Mouse (Mus musculus) sigmoid colon, adult 10 weeks (tissue): ENCODE data around the gene Bmp3. TPM values are rescaled to one million over a fixed set of nuclear protein-coding genes. Genes with fewer than 3 reads are reported as not detected.

Source experiments
- polyA plus RNA-seq: library from polyadenylated mRNA; stranded (reverse); fragments of 350-450 nt; fragmentation: Illumina TruSeq; extraction: RNeasy Lipid Tissue Mini Kit (QIAGEN cat#74804); gene quantifications from one replicate; pipeline ENCODE4 v1.2.3, GENCODE M21; 2014; ENCODE audit warnings: low read depth, low replicate concordance

The Bmp3 gene
- 43.0 TPM for polyA plus RNA-seq

DNA sequence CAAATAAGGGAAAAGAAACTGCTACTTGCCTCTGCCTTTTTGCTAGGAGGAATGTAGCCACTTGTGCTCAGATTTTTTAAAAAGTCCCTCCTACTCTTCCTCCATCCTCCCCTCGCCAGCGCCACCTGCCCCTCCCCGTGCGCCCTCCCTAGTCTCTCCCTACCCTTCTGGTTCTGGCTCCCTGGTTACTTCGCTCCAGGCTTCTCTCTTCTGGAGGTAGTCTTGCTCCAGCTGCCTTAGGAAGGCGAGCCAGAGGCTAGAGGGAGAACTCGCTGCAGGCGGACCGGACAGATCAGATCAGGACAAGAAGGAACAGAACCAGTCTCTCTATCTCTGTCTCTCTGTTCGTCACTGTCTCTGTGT is at the start of gene Bmp3:
TSS of gene Bmp3 (plus strand) at position 152 of the 363 bp plus-strand sequence.

Other genes starting within 250 kb of the Bmp3 start
- gene Prkg2, start 182.9 kb downstream of the Bmp3 start, polyA plus RNA-seq: 10.9 TPM